Mouse (Mus musculus) C3H10T1/2 (cell line): ENCODE measurements around the gene Kcnc2. TPM values are rescaled to one million over a fixed set of nuclear protein-coding genes. Genes with fewer than 3 reads are reported as not detected.

ENCODE experiments used
- polyA plus RNA-seq, 2 experiments: library from polyadenylated mRNA; unstranded; fragments of >200 nt; fragmentation: generic; extraction: Trizol; gene quantifications; one replicate each; pipeline ENCODE4 v1.2.1; 2012; ENCODE audit warnings: missing spikeins in 2 of 2

The Kcnc2 gene
- under 1 TPM in 1 of 2 experiments, not detected in 1; 0.15 TPM for polyA plus RNA-seq

GRCm38 (mm10) chr10:112270887-112271802 is at the start of gene Kcnc2:
Kcnc2 (plus strand) TSS chr10:112271121.

Other genes with a start within 250 kb of the Kcnc2 start
- gene Glipr1l1, start 210.9 kb upstream of the Kcnc2 start, polyA plus RNA-seq: not detected
- gene Glipr1l2, start 187.8 kb upstream of the Kcnc2 start, polyA plus RNA-seq: not detected
- not detected for gene Glipr1l3, start 110.8 kb upstream of the Kcnc2 start, polyA plus RNA-seq
- under 1 TPM; 0.01 to 0.91 TPM for gene Caps2, start 107.5 kb upstream of the Kcnc2 start, polyA plus RNA-seq